Mouse (Mus musculus): ENCODE measurements around the gene Pdcd4.

Pdcd4 gene

GRCm38 (mm10) chr19:53892061-53892460 lies at the start of gene Pdcd4:
Pdcd4 (plus strand) TSS chr19:53892231.
- DNase-seq: no peak

GRCm38 (mm10) chr19:53843972-53844371 lies 48.1 kb upstream of the Pdcd4 start:
- no peak for DNase-seq

DNA sequence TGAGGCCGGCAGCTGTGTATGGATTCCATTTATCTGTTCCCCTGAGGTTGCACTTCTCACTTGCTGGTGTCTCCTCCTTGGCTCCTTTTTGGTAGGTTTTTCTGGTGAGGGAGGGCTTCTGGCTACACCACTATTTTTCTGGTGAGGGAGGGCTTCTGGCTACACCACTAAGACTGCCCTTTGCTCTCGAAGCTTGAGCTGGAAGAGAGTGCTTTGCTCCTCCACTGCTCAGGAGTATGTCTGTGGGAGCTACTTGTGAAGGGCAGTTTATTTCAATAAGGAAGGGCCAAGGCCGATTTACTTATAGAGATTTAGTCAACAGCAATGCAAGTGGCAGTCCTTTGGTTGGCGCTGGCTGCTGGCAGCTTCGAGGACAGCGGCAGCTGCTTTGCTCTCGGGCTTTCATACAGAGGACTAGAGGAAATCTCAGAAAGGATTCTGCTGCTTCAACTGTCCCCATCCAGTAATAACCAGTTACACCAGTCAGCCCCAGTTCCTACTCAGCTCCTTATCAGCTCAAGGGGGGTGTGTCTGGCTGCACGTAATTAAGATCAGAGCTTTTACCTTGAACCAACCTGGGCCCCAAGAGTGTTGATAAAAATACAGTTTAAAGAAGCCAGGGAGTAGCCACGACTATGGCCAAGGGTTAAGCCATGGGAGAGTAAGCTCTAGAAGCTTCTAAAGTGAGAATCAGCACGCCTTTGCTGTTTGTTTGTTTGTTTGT lies 43.6 kb upstream of the Pdcd4 start:
- DNase-seq: no peak

- peak; percentile 89 to 92 for DNase-seq
These were observed 41.7 kb upstream of the Pdcd4 start for GRCm38 (mm10) chr19:53850166-53850922.

DNA sequence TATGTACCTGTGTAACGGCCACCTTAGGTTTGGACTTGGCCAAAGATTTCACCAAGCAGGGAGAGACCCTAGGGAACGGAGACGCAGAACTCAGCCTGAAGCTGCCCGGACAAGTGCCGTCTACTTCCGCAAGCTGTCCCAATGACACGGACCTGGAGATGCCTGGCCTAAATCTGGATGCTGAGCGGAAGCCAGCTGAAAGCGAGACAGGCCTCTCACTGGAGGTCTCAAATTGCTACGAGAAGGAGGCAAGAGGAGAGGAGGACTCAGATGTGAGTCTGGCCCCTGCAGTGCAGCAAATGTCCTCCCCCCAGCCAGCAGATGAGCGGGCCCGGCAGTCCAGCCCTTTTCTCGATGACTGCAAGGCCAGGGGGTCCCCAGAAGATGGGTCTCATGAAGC lies 40.7 kb upstream of the Pdcd4 start:
- DNase-seq: peak; percentile 73 to 75

- DNase-seq: peak; percentile 66 to 69
These were observed 40.0 kb upstream of the Pdcd4 start for GRCm38 (mm10) chr19:53851826-53852698.

GRCm38 (mm10) chr19:53852699-53853451 lies 39.2 kb upstream of the Pdcd4 start:
- peak; percentile 96 for DNase-seq

GRCm38 (mm10) chr19:53854978-53855377 lies 37.1 kb upstream of the Pdcd4 start:
- no peak for DNase-seq

DNA sequence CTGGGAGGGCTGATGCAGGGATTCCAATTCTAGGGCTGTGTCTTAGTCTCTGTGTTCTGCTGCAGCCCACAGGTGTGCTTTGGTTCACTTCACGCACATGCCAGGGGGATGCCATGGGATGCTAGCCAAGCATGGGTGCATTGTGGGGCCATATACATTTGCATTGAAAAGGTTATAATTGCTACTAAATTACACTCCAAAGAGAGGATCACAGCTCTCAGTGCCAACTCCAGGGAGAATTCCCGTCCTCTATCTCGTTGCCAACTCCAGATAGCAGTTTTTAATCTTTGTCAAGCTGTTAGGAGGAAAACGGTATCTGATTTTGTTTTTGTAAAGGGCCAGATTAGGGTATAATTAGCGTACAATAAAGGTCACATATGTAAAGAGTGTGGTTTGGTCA lies 36.2 kb upstream of the Pdcd4 start:
- DNase-seq: peak in 1 of 2 experiments; percentile 17

GRCm38 (mm10) chr19:53856794-53857193 lies 35.2 kb upstream of the Pdcd4 start:
- DNase-seq: peak; percentile 31 to 40

GRCm38 (mm10) chr19:53857962-53858361 lies 34.1 kb upstream of the Pdcd4 start:
- DNase-seq: no peak

DNA sequence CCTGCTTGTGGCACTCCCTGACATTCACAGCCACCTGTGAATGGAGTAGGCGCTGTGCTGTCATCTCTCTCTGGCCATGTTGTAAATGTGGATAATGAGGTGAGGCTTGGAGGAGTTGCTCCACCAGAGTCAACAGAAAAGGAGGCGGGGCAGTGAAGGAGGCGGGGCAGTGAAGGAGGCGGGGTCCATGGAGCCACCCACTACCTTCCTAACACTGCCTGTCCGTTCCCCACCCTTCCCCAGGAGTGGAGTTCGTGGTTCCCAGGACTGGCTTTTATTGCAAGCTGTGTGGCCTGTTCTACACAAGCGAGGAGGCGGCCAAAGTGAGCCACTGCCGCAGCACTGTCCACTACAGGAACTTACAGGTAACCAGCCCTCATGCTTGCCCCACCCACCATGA lies 32.9 kb upstream of the Pdcd4 start:
- DNase-seq: no peak

DNA sequence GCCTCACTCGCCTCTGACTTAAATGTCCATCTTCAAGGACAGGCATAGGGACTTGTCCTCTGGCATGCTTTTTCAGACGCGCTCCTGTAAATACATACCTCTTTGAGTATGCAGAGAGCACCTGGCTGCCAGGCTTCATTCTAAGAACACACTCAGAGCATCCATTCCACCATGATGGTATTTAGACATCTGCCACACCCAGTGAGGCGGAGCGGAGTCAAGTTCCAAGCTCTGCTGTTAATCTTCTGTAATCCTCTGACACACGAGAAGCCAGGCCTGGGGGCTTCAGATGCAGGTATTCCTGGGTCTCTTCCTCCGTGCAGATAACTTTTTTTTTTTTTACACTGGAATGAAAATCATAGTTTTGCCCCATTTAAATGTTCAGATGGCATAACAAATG lies 32.4 kb upstream of the Pdcd4 start:
- no peak for DNase-seq

DNA sequence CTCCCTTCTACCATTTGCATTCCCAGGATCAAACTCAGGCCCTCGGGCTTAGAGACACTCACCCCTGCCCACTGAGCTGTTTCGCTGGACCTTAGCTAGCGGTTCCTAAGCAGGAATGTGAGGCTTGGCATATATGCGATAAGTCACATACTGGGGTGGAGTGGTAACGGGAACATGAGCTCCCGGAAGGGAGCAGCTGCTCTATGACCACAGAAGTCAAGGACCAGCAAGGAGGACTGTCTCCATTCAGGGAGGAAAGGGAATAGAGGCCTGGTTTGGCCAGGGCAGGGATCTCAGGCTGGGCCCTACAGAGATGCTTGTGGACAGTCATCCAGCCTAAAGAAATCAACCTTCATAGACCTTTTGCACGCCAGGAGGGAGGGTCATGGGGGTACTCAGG lies 30.7 kb upstream of the Pdcd4 start:
- DNase-seq: no peak

DNA sequence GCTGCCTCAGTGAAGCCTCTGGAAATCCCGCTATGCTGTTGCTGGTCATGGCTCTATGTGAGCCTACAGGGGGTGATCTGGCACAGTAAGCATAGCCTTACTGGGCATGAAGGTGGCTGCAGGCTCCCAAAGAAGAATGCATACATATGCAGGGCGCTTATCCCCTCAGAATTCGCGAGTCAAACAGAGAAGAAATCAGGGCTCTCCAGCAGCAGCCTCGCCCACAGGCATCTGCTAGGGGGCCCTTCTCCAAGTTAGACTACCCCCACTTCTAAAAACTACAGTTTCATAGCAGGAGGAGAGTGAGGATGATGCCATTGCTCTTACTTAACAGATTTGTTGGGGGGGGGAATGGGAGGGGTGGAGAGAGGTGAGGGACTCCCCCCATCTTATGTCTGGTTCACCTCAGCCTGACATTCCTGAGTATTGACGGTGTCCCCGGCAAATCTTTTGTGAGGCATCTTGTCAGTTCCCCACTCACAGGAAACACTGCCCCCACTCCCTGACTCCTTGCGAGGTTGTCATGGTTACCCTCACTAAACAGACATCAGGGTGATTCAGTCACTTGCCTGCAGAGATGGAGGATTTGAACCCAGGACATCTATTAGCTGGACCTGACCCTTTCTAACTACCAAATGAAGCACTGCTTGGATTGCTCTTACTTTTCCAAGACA lies 29.3 kb upstream of the Pdcd4 start:
- no peak for DNase-seq

GRCm38 (mm10) chr19:53867238-53867637 lies 24.8 kb upstream of the Pdcd4 start:
- no peak for DNase-seq

GRCm38 (mm10) chr19:53868125-53868524 lies 23.9 kb upstream of the Pdcd4 start:
- no peak for DNase-seq

DNA sequence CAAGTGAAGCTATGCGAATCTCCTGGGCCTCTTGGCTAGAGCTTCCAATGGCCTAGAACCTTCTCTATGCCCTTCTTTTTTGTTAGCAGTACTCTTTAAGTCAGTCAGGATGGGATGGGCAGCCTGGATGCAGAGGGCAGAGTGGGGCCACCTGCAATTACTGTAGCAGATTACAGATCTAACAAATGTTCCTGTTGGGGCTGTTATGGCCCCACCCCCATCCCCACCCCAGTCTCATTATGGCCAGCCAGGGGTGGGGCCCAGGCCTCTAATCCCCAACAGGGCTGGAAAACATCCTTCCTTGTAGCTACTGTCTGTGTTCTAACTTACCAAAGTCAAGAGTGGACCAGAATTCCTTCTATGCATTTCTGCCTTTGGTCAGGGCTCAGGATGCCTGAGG lies 23.2 kb upstream of the Pdcd4 start:
- no peak for DNase-seq

GRCm38 (mm10) chr19:53869427-53870385 lies 22.3 kb upstream of the Pdcd4 start:
- no peak for DNase-seq

DNA sequence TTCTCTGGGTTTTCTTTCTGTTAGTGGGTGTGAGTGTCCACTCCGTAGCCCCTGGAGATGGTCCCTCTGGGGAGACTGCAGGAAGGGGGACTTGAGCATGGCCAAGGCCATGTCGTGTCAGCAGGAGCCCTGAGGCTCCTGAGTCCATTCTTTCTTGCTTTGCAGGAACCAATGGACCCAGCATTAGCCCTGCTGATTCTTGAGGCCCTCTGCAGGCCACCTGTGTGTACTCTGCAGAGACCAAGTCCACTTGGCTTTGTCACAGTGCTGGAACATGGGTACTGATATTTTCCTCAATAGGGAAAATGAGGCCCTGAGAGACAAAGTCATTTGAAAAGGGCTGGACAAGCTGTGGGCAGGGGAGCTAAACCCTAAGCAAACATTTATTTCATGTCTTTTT lies 21.5 kb upstream of the Pdcd4 start:
- DNase-seq: no peak

- no peak for DNase-seq
These were observed 20.5 kb upstream of the Pdcd4 start for GRCm38 (mm10) chr19:53871502-53871901.
